Mouse (Mus musculus) limb, embryonic 11.5 days (tissue): ENCODE data around the gene Fbxo17. TPM values are rescaled to one million over a fixed set of nuclear protein-coding genes. Genes with fewer than 3 reads are reported as not detected.
"Not testable (repeated sequence)": the region's sequence is repeated elsewhere in the genome, so short reads cannot be mapped to it uniquely, and the experiment has no call there.

Source experiments
- ATAC-seq: fragments of 200-750 bp; cut with Nextera tagmentation; 2 replicates; pipeline ENCODE4 v1.8.0; 2017; ENCODE audit warnings: low read depth; ENCODE audit not compliant: insufficient number of reproducible peaks, low FRiP score, low TSS enrichment
- DNase-seq: peaks from one replicate; pipeline ENCODE4 v3.0.0-alpha.2; 2015; ENCODE audit warnings: low spot score
- H3K27ac ChIP-seq: fragments of 300-500 bp; sonication (generic); replicated peaks from 2 replicates; pipeline ENCODE4 v1.5.1; 2014; ENCODE audit warnings: low read depth, mild to moderate bottlenecking, low read length
- H3K27me3 ChIP-seq: fragments of 300-500 bp; sonication (generic); 2 replicates; pipeline ENCODE4 v1.6.1; 2014; ENCODE audit warnings: mild to moderate bottlenecking, low read length, mixed read lengths; ENCODE audit not compliant: control insufficient read depth, insufficient read depth
- H3K36me3 ChIP-seq: fragments of 300-500 bp; sonication (generic); 2 replicates; pipeline ENCODE4 v1.6.1; 2014; ENCODE audit warnings: mild to moderate bottlenecking, low read length, moderate library complexity, mixed read lengths; ENCODE audit not compliant: control insufficient read depth, insufficient read depth
- H3K4me1 ChIP-seq: fragments of 300-500 bp; sonication (generic); 2 replicates; pipeline ENCODE4 v1.6.1; 2014; ENCODE audit warnings: low read length, mixed read lengths; ENCODE audit not compliant: control insufficient read depth, insufficient read depth
- H3K4me2 ChIP-seq: fragments of 300-500 bp; sonication (generic); 2 replicates; pipeline ENCODE4 v1.6.1; 2014; ENCODE audit warnings: low read depth, mild to moderate bottlenecking, moderate library complexity; ENCODE audit not compliant: severe bottlenecking
- H3K4me3 ChIP-seq: fragments of 300-500 bp; sonication (generic); 2 replicates; pipeline ENCODE4 v1.5.1; 2014; ENCODE audit warnings: low read depth, low read length
- H3K9ac ChIP-seq: fragments of 300-500 bp; sonication (generic); 2 replicates; pipeline ENCODE4 v1.6.1; 2014; ENCODE audit warnings: mild to moderate bottlenecking, low read length
- H3K9me3 ChIP-seq: fragments of 300-500 bp; sonication (generic); 2 replicates; pipeline ENCODE4 v1.6.1; 2016; ENCODE audit warnings: low read length; ENCODE audit not compliant: control insufficient read depth
- WGBS: fragments of 180-500 bp; shearing (Covaris S2); extraction: QIAGEN DNeasy Blood & Tissue Kit; methylation state at CpG from one replicate; pipeline ENCODE4 v1.1.7; 2014; 5-methylcytosine and 5-hydroxymethylcytosine counted together
- polyA plus RNA-seq: library from polyadenylated mRNA; unstranded; fragments of >200 nt; fragmentation: Nextera tagmentation; extraction: Ambion mirVana; gene quantifications from 2 replicates; pipeline ENCODE4 v1.2.1, GENCODE M21; 2014

Fbxo17 gene
- polyA plus RNA-seq, 1 experiment from 2014 or later = 16.4 TPM

DNA sequence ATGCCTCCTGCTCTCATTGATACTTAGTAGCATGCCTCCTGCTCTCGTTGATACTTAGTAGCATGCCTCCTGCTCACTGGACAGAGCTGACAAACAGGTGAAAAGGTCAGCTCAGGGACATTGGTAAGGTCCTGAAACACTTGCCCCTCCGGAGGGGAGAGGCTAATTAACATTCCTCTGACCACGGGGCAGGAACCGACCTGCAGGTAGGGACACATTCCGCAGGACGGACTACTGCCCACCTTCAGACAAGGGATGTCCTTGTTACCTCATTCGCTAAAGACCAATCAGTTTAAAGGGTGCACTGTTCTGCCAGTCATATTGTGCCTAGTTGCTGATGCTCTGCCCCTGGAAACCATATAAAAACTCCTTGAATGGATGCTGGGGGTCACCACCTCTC is 25.5 kb upstream of the Fbxo17 start:
- H3K9me3 ChIP-seq = no peaks in the 10 kb centered on the region
- H3K27me3 ChIP-seq = no peaks in the 10 kb centered on the region
- no peak overlapping the region for H3K4me3 ChIP-seq
- H3K27ac ChIP-seq = no peak overlapping the region
- no peaks in the 10 kb centered on the region for H3K36me3 ChIP-seq
- peaks cover 5% of the 10 kb centered on the region; the same call in 1 of the 2 replicates for H3K4me1 ChIP-seq
- 71% methylated on average over 7 of the region's 7 CpGs for WGBS
- ATAC-seq (no peak), DNase-seq (no peak)
- H3K4me2 ChIP-seq = no peak overlapping the region
- H3K9ac ChIP-seq = no peak overlapping the region

GRCm38 (mm10) chr7:28692545-28693320 is 23.9 kb upstream of the Fbxo17 start, which contains the start of gene Fbxo27:
TSS of gene Fbxo27 (plus strand) at chr7:28692849.
- DNase-seq (peak; percentile 41), ATAC-seq (peak; percentile 24)
- WGBS = 37% methylated on average over 30 of the region's 30 CpGs
- Histone ChIP-seq H3K9me3 (no peaks in the 10 kb centered on the region), H3K4me2 (peak within 1 kb of the TSS; percentile 89), H3K4me1 (peaks cover 5% of the 10 kb centered on the region; the same call in 1 of the 2 replicates), H3K27me3 (no peaks in the 10 kb centered on the region), H3K4me3 (peak within 1 kb of the TSS; percentile 38), H3K27ac (no peak within 1 kb of the TSS), H3K9ac (peak within 1 kb of the TSS; percentile 59), H3K36me3 (no peaks in the 10 kb centered on the region; the same call in 1 of the 2 replicates)

GRCm38 (mm10) chr7:28693321-28693966 is 23.2 kb upstream of the Fbxo17 start:
- Histone ChIP-seq H3K27me3 (no peaks in the 10 kb centered on the region), H3K9me3 (no peaks in the 10 kb centered on the region), H3K27ac (no peak overlapping the region), H3K4me3 (peak overlapping the region; percentile 38), H3K36me3 (no peaks in the 10 kb centered on the region; the same call in 1 of the 2 replicates), H3K4me1 (peaks cover 5% of the 10 kb centered on the region; the same call in 1 of the 2 replicates), H3K9ac (peak overlapping the region; percentile 59), H3K4me2 (peak overlapping the region; percentile 89)
- DNase-seq (peak; percentile 82), ATAC-seq (peak; percentile 75)
- WGBS = under 1% methylated on average over 38 of the region's 38 CpGs

GRCm38 (mm10) chr7:28694423-28694822 is 22.2 kb upstream of the Fbxo17 start:
- Histone ChIP-seq H3K9ac (no peak overlapping the region), H3K4me1 (peaks cover 5% of the 10 kb centered on the region; the same call in 1 of the 2 replicates), H3K4me2 (peak overlapping the region; percentile 34), H3K27me3 (no peaks in the 10 kb centered on the region), H3K27ac (no peak overlapping the region), H3K9me3 (no peaks in the 10 kb centered on the region), H3K4me3 (no peak overlapping the region; the same call in 1 of the 2 replicates), H3K36me3 (no peaks in the 10 kb centered on the region; the same call in 1 of the 2 replicates)
- WGBS = 5% methylated on average over 14 of the region's 14 CpGs
- DNase-seq = peak; percentile 78
- ATAC-seq = no peak

- Histone ChIP-seq H3K4me3 (no peak overlapping the region; the same call in 1 of the 2 replicates), H3K4me1 (peaks cover 5% of the 10 kb centered on the region; the same call in 1 of the 2 replicates), H3K36me3 (no peaks in the 10 kb centered on the region; the same call in 1 of the 2 replicates), H3K27ac (no peak overlapping the region), H3K9me3 (no peaks in the 10 kb centered on the region), H3K9ac (0 out of 2 replicates have a peak overlapping the region, but pooled peaks have one; percentile 8), H3K27me3 (no peaks in the 10 kb centered on the region), H3K4me2 (peak overlapping the region; percentile 34)
- WGBS = 46% methylated on average over 8 of the region's 8 CpGs
- no peak for ATAC-seq
- DNase-seq = no peak
Measured at GRCm38 (mm10) chr7:28694966-28695511, 21.6 kb upstream of the Fbxo17 start.

DNA sequence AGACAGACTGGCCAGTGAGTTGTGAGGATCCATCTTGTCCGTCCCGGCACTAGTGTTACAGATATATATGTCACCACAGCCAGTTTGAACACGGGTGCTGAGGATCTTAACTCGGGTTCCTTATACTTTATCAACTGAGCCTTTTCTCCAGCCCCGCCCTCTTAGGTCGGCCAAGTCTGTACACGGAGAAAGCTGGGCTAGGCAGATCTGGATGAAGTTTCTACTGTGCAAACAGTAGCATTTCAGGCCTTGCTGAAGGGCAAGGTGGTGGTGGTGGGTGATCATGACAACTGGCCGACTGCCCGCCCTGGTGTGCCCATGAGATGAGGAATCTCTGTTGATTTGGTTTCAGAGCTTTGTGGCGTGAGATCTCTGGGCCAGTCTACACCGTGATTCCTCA is 19.3 kb upstream of the Fbxo17 start:
- H3K9ac ChIP-seq = no peak overlapping the region
- no peaks in the 10 kb centered on the region for H3K27me3 ChIP-seq
- H3K4me2 ChIP-seq = no peak overlapping the region
- H3K27ac ChIP-seq = no peak overlapping the region
- H3K4me1 ChIP-seq = peaks cover 5% of the 10 kb centered on the region; the same call in 1 of the 2 replicates
- H3K9me3 ChIP-seq = no peaks in the 10 kb centered on the region
- no peaks in the 10 kb centered on the region; the same call in 1 of the 2 replicates for H3K36me3 ChIP-seq
- ATAC-seq = no peak
- H3K4me3 ChIP-seq = no peak overlapping the region
- no peak for DNase-seq
- 92% methylated on average over 11 of the region's 11 CpGs for WGBS

GRCm38 (mm10) chr7:28700269-28700668 is 16.3 kb upstream of the Fbxo17 start:
- Histone ChIP-seq H3K27me3 (no peaks in the 10 kb centered on the region), H3K36me3 (no peaks in the 10 kb centered on the region; the same call in 1 of the 2 replicates), H3K9me3 (no peaks in the 10 kb centered on the region), H3K27ac (no peak overlapping the region), H3K4me2 (no peak overlapping the region), H3K4me3 (no peak overlapping the region), H3K4me1 (no peaks in the 10 kb centered on the region), H3K9ac (no peak overlapping the region)
- 97% methylated on average over 4 of the region's 4 CpGs for WGBS
- ATAC-seq (no peak), DNase-seq (no peak)

GRCm38 (mm10) chr7:28701306-28701705 is 15.3 kb upstream of the Fbxo17 start:
- not testable (repeated sequence) for ATAC-seq, H3K9me3 ChIP-seq, H3K4me2 ChIP-seq, H3K27me3 ChIP-seq, H3K4me3 ChIP-seq, H3K9ac ChIP-seq, DNase-seq, H3K36me3 ChIP-seq, H3K27ac ChIP-seq, H3K4me1 ChIP-seq
- WGBS = 95% methylated on average over 12 of the region's 12 CpGs
